Mouse (Mus musculus) liver, adult (tissue): ENCODE measurements around the gene Fgb.

Experiments
- GATA4 ChIP-seq: IDR thresholded peaks from 2 replicates; pipeline ENCODE4 v1.6.1; 2014; ENCODE audit warnings: mild to moderate bottlenecking, low read length; ENCODE audit not compliant: insufficient replicate concordance

Fgb gene

GRCm38 (mm10) chr3:83046649-83047048 lies 3.0 kb downstream of the Fgb start:
- TF ChIP-seq GATA4: no peak

GRCm38 (mm10) chr3:83042451-83042850 lies 7.2 kb downstream of the Fgb start:
- no peak for TF ChIP-seq GATA4

- TF ChIP-seq GATA4: peak; percentile 83; the same call in 1 of the 2 replicates
Observed at GRCm38 (mm10) chr3:83039666-83040065, 10.0 kb downstream of the Fgb start.

- no peak for TF ChIP-seq GATA4
Observed at GRCm38 (mm10) chr3:83038865-83039264, 10.8 kb downstream of the Fgb start.

- TF ChIP-seq GATA4: no peak
Observed at GRCm38 (mm10) chr3:83033801-83034200, 15.9 kb downstream of the Fgb start.

GRCm38 (mm10) chr3:83032746-83033308 lies 16.8 kb downstream of the Fgb start:
- TF ChIP-seq GATA4: no peak

- no peak for TF ChIP-seq GATA4
Observed at GRCm38 (mm10) chr3:83030331-83030730, 19.3 kb downstream of the Fgb start.

- no peak for TF ChIP-seq GATA4
Observed at GRCm38 (mm10) chr3:83027546-83028251, 22.0 kb downstream of the Fgb start.

- TF ChIP-seq GATA4: no peak
Observed at GRCm38 (mm10) chr3:83025475-83026301, 24.0 kb downstream of the Fgb start, which contains the start of gene Fga. Gene Fga (plus strand): TSS chr3:83026076.

- TF ChIP-seq GATA4: no peak
Observed at GRCm38 (mm10) chr3:83025036-83025435, 24.6 kb downstream of the Fgb start.

- TF ChIP-seq GATA4: no peak
Observed at GRCm38 (mm10) chr3:83021176-83021575, 28.5 kb downstream of the Fgb start.

- peak; percentile 47; the same call in 1 of the 2 replicates for TF ChIP-seq GATA4
Observed at GRCm38 (mm10) chr3:83020387-83020786, 29.3 kb downstream of the Fgb start.

- no peak for TF ChIP-seq GATA4
Observed at GRCm38 (mm10) chr3:83016236-83016635, 33.4 kb downstream of the Fgb start.

- TF ChIP-seq GATA4: no peak
Observed at GRCm38 (mm10) chr3:83013951-83014350, 35.7 kb downstream of the Fgb start.

- TF ChIP-seq GATA4: no peak
Observed at GRCm38 (mm10) chr3:83012636-83013035, 37.0 kb downstream of the Fgb start.

- no peak for TF ChIP-seq GATA4
Observed at GRCm38 (mm10) chr3:83011565-83011964, 38.1 kb downstream of the Fgb start.
